Mouse (Mus musculus): ENCODE results near the gene Hbp1. TPM values are rescaled to one million over a fixed set of nuclear protein-coding genes. Genes with fewer than 3 reads are reported as not detected.

Hbp1 gene
- total and polyA plus RNA-seq, 2 experiments from 2014 or later = 97.9 to 153 TPM

- H3K9me3 ChIP-seq (replicated peaks; ENCODE audit: control insufficient read depth, low read length) = no peaks in the 10 kb centered on the region
- H3K4me1 ChIP-seq (ENCODE audit: control insufficient read depth, insufficient read depth) = no peaks in the 10 kb centered on the region
- H3K4me3 ChIP-seq (ENCODE audit: low read depth, low read length) = no peak overlapping the region
- no peaks in the 10 kb centered on the region for H3K27me3 ChIP-seq (ENCODE audit: control insufficient read depth, insufficient read depth, low read length)
- TF ChIP-seq CTCF (IDR thresholded peaks at IDR 0.05; ENCODE audit: low read depth) = no peak
- TF ChIP-seq EP300 (IDR thresholded peaks at IDR 0.05; ENCODE audit: low read depth) = no peak
- ATAC-seq (ENCODE audit: insufficient read depth, low read depth) (no peak), DNase-seq (ENCODE audit: low spot score) (no peak)
- H3K9ac ChIP-seq (replicated peaks; ENCODE audit: low read depth, low read length) = no peak overlapping the region
- WGBS = 94% methylated on average over 11 of the region's 11 CpGs
- H3K4me2 ChIP-seq (ENCODE audit: low read depth, low read length) = no peak overlapping the region
- H3K36me3 ChIP-seq (replicated peaks; ENCODE audit: control insufficient read depth, insufficient read depth, low read length) = peaks cover 16% of the 10 kb centered on the region; the same call in 1 of the 2 replicates
- H3K27ac ChIP-seq (ENCODE audit: low read depth) = no peak overlapping the region
Measured at GRCm38 (mm10) chr12:31885844-31886606, 64.3 kb downstream of the Hbp1 start.

- Histone ChIP-seq H3K27ac (ENCODE audit: low read depth) (no peak overlapping the region), H3K27me3 (ENCODE audit: control insufficient read depth, insufficient read depth, low read length) (no peaks in the 10 kb centered on the region), H3K9ac (replicated peaks; ENCODE audit: low read depth, low read length) (no peak overlapping the region), H3K4me2 (ENCODE audit: low read depth, low read length) (no peak overlapping the region), H3K4me3 (ENCODE audit: low read depth, low read length) (no peak overlapping the region), H3K9me3 (replicated peaks; ENCODE audit: control insufficient read depth, low read length) (no peaks in the 10 kb centered on the region), H3K4me1 (ENCODE audit: control insufficient read depth, insufficient read depth) (no peaks in the 10 kb centered on the region), H3K36me3 (replicated peaks; ENCODE audit: control insufficient read depth, insufficient read depth, low read length) (peaks cover 16% of the 10 kb centered on the region; the same call in 1 of the 2 replicates)
- no peak for ATAC-seq (ENCODE audit: insufficient read depth, low read depth)
- WGBS = 82% methylated on average over 4 of the region's 4 CpGs
- no peak for DNase-seq (ENCODE audit: low spot score)
- no peak for TF ChIP-seq CTCF (IDR thresholded peaks at IDR 0.05; ENCODE audit: low read depth)
- no peak for TF ChIP-seq EP300 (IDR thresholded peaks at IDR 0.05; ENCODE audit: low read depth)
Measured at GRCm38 (mm10) chr12:31885084-31885483, 65.3 kb downstream of the Hbp1 start.

- Histone ChIP-seq H3K4me3 (ENCODE audit: low read depth, low read length) (no peak overlapping the region), H3K4me2 (ENCODE audit: low read depth, low read length) (no peak overlapping the region), H3K27me3 (ENCODE audit: control insufficient read depth, insufficient read depth, low read length) (no peaks in the 10 kb centered on the region), H3K4me1 (ENCODE audit: control insufficient read depth, insufficient read depth) (no peaks in the 10 kb centered on the region), H3K36me3 (replicated peaks; ENCODE audit: control insufficient read depth, insufficient read depth, low read length) (peaks cover 16% of the 10 kb centered on the region; the same call in 1 of the 2 replicates), H3K9ac (replicated peaks; ENCODE audit: low read depth, low read length) (no peak overlapping the region), H3K27ac (ENCODE audit: low read depth) (no peak overlapping the region), H3K9me3 (replicated peaks; ENCODE audit: control insufficient read depth, low read length) (no peaks in the 10 kb centered on the region)
- DNase-seq (ENCODE audit: low spot score) = no peak
- WGBS = 73% methylated on average over 4 of the region's 4 CpGs
- TF ChIP-seq EP300 (IDR thresholded peaks at IDR 0.05; ENCODE audit: low read depth) (no peak), CTCF (IDR thresholded peaks at IDR 0.05; ENCODE audit: low read depth) (no peak)
- no peak for ATAC-seq (ENCODE audit: insufficient read depth, low read depth)
Measured at GRCm38 (mm10) chr12:31884365-31884764, 66.0 kb downstream of the Hbp1 start.

- DNase-seq (ENCODE audit: low spot score) (no peak), ATAC-seq (ENCODE audit: insufficient read depth, low read depth) (no peak)
- Histone ChIP-seq H3K9ac (replicated peaks; ENCODE audit: low read depth, low read length) (no peak overlapping the region), H3K4me1 (ENCODE audit: control insufficient read depth, insufficient read depth) (no peaks in the 10 kb centered on the region), H3K36me3 (replicated peaks; ENCODE audit: control insufficient read depth, insufficient read depth, low read length) (peaks cover 16% of the 10 kb centered on the region; the same call in 1 of the 2 replicates), H3K27me3 (ENCODE audit: control insufficient read depth, insufficient read depth, low read length) (no peaks in the 10 kb centered on the region), H3K27ac (ENCODE audit: low read depth) (no peak overlapping the region), H3K9me3 (replicated peaks; ENCODE audit: control insufficient read depth, low read length) (no peaks in the 10 kb centered on the region), H3K4me2 (ENCODE audit: low read depth, low read length) (no peak overlapping the region), H3K4me3 (ENCODE audit: low read depth, low read length) (no peak overlapping the region)
- no peak for TF ChIP-seq EP300 (IDR thresholded peaks at IDR 0.05; ENCODE audit: low read depth)
- TF ChIP-seq CTCF (IDR thresholded peaks at IDR 0.05; ENCODE audit: low read depth) = no peak
- 61% methylated on average over 1 of the region's 1 CpGs for WGBS
Measured at GRCm38 (mm10) chr12:31882736-31883135, 67.6 kb downstream of the Hbp1 start.

- DNase-seq (ENCODE audit: low spot score) = peak; percentile 40
- peaks cover 5% of the 10 kb centered on the region; the same call in 1 of the 2 replicates for H3K4me1 ChIP-seq (ENCODE audit: control insufficient read depth, insufficient read depth)
- H3K4me2 ChIP-seq (ENCODE audit: low read depth, low read length) = no peak overlapping the region
- 49% methylated on average over 4 of the region's 4 CpGs for WGBS
- H3K4me3 ChIP-seq (ENCODE audit: low read depth, low read length) = no peak overlapping the region
- no peak overlapping the region for H3K9ac ChIP-seq (replicated peaks; ENCODE audit: low read depth, low read length)
- ATAC-seq (ENCODE audit: insufficient read depth, low read depth) = peak; percentile 17; the same call in 1 of the 2 replicates
- no peaks in the 10 kb centered on the region for H3K9me3 ChIP-seq (replicated peaks; ENCODE audit: control insufficient read depth, low read length)
- no peaks in the 10 kb centered on the region for H3K36me3 ChIP-seq (replicated peaks; ENCODE audit: control insufficient read depth, insufficient read depth, low read length)
- H3K27me3 ChIP-seq (ENCODE audit: control insufficient read depth, insufficient read depth, low read length) = no peaks in the 10 kb centered on the region
- peak overlapping the region; percentile 34; the same call in 1 of the 2 replicates for H3K27ac ChIP-seq (ENCODE audit: low read depth)
- TF ChIP-seq CTCF (IDR thresholded peaks at IDR 0.05; ENCODE audit: low read depth) (no peak), EP300 (IDR thresholded peaks at IDR 0.05; ENCODE audit: low read depth) (no peak)
Measured at GRCm38 (mm10) chr12:31876775-31877174, 73.6 kb downstream of the Hbp1 start.

Other genes with a start within 250 kb of the Hbp1 start
- gene Gpr22, start 236.6 kb downstream of the Hbp1 start, total RNA-seq (2014; rRNA removed; ENCODE audit: low replicate concordance) = 15.8 and 16.0 TPM in 2 replicates
- 10.7 and 14.0 TPM in 2 replicates for gene Gpr22, start 236.6 kb downstream of the Hbp1 start, polyA plus RNA-seq (2015; fragmentation: Nextera tagmentation; extraction: Ambion mirVana)
- gene Prkar2b, start 110.8 kb upstream of the Hbp1 start, total RNA-seq (2014; rRNA removed; ENCODE audit: low replicate concordance) = 1.8 TPM in 1 of 2 replicates, not detected in the other
- gene Prkar2b, start 110.8 kb upstream of the Hbp1 start, polyA plus RNA-seq (2015; fragmentation: Nextera tagmentation; extraction: Ambion mirVana) = 2.6 TPM in 2 replicates